Mouse (Mus musculus): ENCODE results near the gene Igfals.
A peak's percentile ranks its signal among the peaks of the same experiment; 100 is the strongest.

The Igfals gene

GRCm38 (mm10) chr17:24865776-24866175 lies at the start of gene Igfals:
Gene Igfals (plus strand): TSS chr17:24865997.
- no peak for DNase-seq (ENCODE audit: low read depth, low spot score)

DNA sequence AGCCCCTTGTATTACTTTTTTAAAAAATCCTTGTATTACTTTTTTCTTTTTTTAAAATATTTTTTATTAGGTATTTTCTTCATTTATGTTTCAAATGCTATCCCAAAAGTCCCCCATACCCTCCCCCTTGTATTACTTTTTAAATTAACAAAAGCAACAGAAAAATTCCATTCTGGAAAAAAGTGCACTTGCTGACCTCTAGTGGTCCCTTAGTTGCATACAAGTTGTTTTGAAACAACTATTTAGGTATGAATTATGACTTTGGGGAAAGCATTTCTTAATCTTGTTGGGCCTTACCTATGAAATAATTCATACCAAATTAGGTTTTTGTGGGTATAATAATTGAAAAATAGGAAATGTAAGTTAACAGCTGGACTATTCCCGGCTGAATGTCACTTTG lies 48.3 kb upstream of the Igfals start:
- no peak for DNase-seq (ENCODE audit: low read depth, low spot score)

DNA sequence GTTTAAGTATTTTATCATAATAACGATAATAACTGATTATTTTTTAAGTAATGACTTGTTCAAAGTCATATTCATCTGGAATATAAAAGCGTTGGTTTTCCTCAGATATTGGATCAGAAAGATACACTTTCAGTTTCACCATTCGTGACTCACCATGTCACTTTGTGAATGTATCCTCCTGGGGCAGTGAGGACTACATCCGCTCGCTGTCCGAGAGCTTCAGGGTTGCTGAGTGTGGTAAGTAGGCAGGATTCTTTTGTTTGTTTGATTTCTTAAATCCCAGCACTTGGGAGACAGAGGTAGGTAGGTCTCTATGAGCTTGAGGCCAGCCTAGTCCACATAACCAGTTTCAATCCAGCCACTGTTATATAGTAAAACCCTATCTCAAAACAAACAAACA lies 47.6 kb upstream of the Igfals start:
- no peak for DNase-seq (ENCODE audit: low read depth, low spot score)

- DNase-seq (ENCODE audit: low read depth, low spot score): no peak
These were observed 46.3 kb upstream of the Igfals start for GRCm38 (mm10) chr17:24819469-24819868.

GRCm38 (mm10) chr17:24821351-24822280 lies 44.2 kb upstream of the Igfals start:
- DNase-seq (ENCODE audit: low read depth, low spot score): no peak

GRCm38 (mm10) chr17:24839842-24840241 lies 26.0 kb upstream of the Igfals start, which contains the start of gene Hagh:
Gene Hagh (plus strand): TSS chr17:24840143.
- no peak for DNase-seq (ENCODE audit: low read depth, low spot score)

GRCm38 (mm10) chr17:24840341-24840740 lies 25.5 kb upstream of the Igfals start:
- DNase-seq (ENCODE audit: low read depth, low spot score): no peak

- DNase-seq (ENCODE audit: low read depth, low spot score): no peak
These were observed 24.7 kb upstream of the Igfals start for GRCm38 (mm10) chr17:24841133-24841532.

DNA sequence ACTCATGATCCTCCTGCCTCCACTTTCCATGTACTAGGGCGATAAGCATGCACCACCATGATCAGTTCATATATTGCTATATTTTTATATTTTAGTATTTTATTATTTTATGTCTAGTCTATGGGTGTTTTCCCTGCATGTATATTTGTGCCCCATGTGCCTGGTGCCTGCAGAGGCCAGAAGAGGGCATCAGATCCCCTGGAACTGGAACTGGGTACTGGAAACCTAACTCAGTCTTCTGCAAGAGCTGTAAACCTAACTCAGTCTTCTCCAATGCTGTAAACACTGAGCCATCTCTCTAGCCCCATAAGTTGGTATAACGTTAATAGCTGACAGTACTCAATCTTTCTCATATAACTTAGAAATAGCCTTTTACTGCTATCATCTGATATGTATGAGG lies 23.2 kb upstream of the Igfals start:
- DNase-seq (ENCODE audit: low read depth, low spot score): no peak

DNA sequence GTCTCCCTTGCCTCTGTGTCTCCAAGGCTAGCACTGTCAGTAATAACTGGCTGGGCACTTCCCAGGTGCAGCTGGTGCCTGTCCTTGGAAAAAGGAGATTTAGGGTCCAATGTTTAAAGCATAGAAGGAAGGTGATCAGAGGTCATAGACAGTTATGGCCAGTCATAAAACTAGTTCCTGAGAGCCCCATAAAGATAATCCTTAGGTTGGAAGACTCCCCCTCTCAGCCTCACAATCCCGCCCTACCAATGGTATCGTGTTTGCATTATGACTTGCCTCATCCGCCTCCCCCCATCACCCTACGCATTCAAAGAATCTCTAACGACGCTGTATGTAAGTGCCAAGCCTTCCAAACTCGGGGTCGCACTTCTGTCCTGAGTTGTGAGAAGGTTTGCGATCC lies 21.3 kb upstream of the Igfals start:
- no peak for DNase-seq (ENCODE audit: low read depth, low spot score)

- no peak for DNase-seq (ENCODE audit: low read depth, low spot score)
These were observed 18.4 kb upstream of the Igfals start for GRCm38 (mm10) chr17:24847386-24847785.

- no peak for DNase-seq (ENCODE audit: low read depth, low spot score)
These were observed 17.2 kb upstream of the Igfals start for GRCm38 (mm10) chr17:24848600-24849031.

GRCm38 (mm10) chr17:24849733-24850064 lies 16.1 kb upstream of the Igfals start:
- DNase-seq (ENCODE audit: low read depth, low spot score): no peak

DNA sequence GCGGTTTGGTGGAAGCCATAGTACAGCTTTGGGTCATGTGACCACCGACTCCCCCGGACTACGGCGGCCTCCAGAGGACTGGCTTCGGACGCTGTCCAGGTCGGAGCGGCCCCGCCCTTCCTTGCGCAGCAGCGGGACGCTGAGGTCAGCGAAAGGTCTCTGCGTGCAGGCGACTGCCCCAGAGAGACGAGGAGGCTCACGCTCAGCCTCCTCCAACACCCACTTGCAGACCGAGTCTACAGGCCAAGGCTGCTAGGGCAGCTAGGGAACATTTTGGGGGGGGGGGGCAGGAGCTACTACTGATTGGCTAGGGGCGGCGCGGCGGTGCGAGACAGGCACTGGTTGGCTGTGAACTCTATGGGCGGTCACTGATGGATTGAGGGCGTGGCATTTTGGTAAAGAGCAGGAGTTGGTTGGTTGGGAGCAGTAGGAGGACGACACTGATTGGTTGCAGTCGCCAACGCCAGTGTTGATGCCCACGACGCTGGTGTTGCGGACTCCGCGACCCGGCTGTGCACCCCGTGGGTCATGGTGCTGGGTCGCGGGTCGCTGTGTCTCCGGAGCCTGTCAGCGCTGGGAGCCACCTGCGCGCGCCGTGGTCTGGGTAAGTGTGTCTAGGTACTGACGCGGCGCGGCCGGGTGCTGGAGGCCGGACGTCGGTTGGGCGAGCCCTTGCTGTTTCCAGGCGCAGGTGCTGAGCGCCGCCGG lies 15.6 kb upstream of the Igfals start, which contains the start of gene Fahd1:
Gene Fahd1 (minus strand): TSS at position 300 of the 708 bp plus-strand sequence.
- peak; percentile 99 for DNase-seq (ENCODE audit: low read depth, low spot score)

DNA sequence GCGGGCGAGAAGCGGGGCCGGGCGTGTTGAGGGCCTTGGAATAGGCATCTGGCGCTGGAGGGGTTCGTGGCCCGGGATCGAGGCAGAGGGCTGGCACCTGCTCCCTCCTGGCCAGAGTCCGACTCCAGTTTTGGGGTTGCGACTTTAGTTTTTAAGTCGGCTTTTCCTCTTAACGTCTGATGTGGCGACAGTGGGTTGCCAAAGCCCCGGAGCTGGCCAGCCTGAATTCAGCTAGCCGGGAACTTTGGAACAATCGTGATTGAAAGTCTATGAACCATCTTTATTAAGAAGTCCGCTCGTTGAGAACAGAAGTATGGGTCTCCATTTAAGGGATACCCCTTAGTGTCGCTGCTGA lies 15.0 kb upstream of the Igfals start:
- DNase-seq (ENCODE audit: low read depth, low spot score): no peak

- no peak for DNase-seq (ENCODE audit: low read depth, low spot score)
These were observed 14.2 kb upstream of the Igfals start for GRCm38 (mm10) chr17:24851381-24852125.

DNA sequence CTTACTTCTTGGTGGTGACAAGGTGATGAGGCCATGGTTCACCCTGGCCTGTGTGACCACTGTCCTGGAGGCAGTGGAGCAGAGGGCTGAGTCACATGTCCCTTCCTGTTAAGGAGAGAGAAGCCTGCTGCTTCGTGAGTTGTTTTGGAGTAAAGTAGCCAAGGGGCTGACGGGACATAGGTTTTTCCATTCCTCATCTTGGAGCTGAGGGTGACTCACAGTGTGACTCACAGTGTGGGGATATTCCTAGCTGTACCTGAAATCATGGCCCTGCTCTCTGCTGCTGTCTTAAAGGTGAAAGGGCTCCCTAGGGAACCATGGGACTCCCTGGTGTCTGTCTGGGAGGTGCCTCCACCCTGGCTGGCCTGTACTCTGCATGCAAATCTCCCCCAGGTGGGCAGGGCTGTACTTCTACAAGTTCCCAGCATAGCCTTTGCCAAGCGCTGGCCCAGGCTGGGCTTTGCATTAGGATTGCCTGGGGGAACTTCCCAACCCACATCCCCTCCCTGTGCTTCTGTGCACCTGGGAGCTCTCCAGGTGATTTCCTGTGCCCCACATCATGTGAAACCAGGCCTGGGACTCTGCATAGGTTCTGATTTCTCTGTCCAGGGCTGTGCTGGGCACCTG lies 9.8 kb upstream of the Igfals start:
- no peak for DNase-seq (ENCODE audit: low read depth, low spot score)

DNA sequence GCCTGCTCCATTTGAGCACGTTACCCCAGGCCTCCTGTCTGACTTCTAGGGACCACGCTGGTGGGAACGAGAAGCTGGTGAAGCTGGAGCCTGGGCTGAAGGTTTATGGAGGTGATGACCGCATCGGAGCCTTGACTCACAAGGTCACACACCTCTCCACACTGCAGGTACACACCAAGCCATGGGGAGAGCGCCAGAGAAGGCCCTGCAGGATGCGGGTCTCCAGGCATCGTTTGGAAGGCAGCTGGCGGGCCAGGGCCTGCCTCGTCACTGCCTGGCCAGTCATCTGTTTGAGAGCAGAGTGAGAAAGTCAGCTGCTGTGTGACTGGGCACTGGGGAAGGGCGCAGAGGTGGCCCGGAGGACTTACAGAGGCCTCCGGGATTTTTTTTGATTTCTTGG lies 9.2 kb upstream of the Igfals start:
- no peak for DNase-seq (ENCODE audit: low read depth, low spot score)

DNA sequence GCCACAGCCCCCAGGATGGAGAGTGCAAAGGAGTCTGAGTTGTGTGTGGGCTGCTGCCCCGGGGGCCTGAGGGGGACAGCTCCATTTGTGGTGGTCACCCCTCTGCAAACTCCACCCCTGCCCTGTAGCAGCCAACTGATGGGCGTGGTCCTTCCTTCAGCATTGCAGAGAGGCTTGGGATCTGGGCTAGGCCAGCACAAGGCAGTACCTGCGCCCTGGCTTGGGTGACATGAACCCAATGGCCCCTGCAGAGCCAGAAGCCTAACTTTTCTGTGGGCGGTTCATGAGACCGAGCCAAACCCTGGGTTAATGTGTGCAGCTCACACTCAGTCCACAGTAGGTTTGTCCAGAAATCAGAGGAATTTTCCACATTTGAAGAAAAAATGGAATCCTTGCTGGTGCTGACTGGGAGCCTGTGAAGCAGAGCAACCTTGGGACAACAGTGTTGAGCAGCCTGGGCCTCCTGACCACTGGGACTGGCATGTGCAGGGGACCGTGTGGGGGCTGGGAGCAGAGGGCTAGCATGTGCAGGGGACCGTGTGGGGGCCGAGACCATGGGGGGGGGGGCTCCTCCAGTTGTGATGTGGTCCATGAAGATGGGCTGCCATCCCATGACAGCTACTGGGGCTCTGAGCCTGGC lies 7.8 kb upstream of the Igfals start:
- DNase-seq (ENCODE audit: low read depth, low spot score): no peak

DNA sequence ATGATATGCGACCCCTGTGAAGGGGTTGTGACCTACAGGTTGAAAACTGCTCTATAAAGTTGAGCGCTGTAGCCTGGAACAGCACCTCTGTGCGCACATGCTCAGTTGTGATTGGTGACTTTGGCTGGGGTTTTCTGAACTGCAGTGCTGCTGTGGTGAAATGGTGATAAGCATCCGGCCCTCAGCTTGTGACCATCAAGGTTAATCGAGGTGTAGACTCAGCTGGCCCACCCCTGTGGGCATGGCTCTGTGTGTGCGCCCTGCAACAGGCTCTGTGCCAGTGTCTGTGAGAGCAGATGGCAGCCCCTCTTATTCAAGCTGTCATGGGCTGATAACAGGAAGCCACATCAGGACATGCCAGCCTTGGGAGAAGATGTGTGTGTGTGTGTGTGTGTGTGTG lies 6.8 kb upstream of the Igfals start:
- no peak for DNase-seq (ENCODE audit: low read depth, low spot score)

- DNase-seq (ENCODE audit: low read depth, low spot score): no peak
These were observed 5.7 kb upstream of the Igfals start for GRCm38 (mm10) chr17:24860076-24860475.

Data from ZHBTc4 (cell line).